Mouse (Mus musculus) liver, embryonic 15.5 days (tissue): Measurements from ENCODE around the gene Ankrd13d. TPM values are rescaled to one million over a fixed set of nuclear protein-coding genes. Genes with fewer than 3 reads are reported as not detected.
"Not testable (repeated sequence)": the region's sequence is repeated elsewhere in the genome, so short reads cannot be mapped to it uniquely, and the experiment has no call there.

Experiments used
- ATAC-seq: fragments of 200-750 bp; cut with Nextera tagmentation; 2 replicates; pipeline ENCODE4 v1.8.0; 2017; ENCODE audit warnings: moderate number of reproducible peaks, mild to moderate bottlenecking, moderate library complexity; ENCODE audit not compliant: insufficient read depth
- H3K27ac ChIP-seq: fragments of 300-500 bp; sonication (generic); replicated peaks from 2 replicates; pipeline ENCODE4 v1.5.1; 2015; ENCODE audit warnings: mild to moderate bottlenecking, inconsistent platforms
- H3K27me3 ChIP-seq: fragments of 300-500 bp; sonication (generic); 2 replicates; pipeline ENCODE4 v1.6.1; 2015; ENCODE audit warnings: mild to moderate bottlenecking, inconsistent platforms
- H3K36me3 ChIP-seq: fragments of 300-500 bp; sonication (generic); replicated peaks from 2 replicates; pipeline ENCODE4 v1.6.1; 2015; ENCODE audit warnings: moderate library complexity, mild to moderate bottlenecking, inconsistent platforms
- H3K4me1 ChIP-seq: fragments of 300-500 bp; sonication (generic); replicated peaks from 2 replicates; pipeline ENCODE4 v1.6.1; 2015; ENCODE audit warnings: inconsistent platforms
- H3K4me2 ChIP-seq: fragments of 300-500 bp; sonication (generic); 2 replicates; pipeline ENCODE4 v1.6.1; 2015; ENCODE audit warnings: moderate library complexity, mild to moderate bottlenecking, inconsistent platforms
- H3K4me3 ChIP-seq: fragments of 300-500 bp; sonication (generic); replicated peaks from 2 replicates; pipeline ENCODE4 v1.5.1; 2015; ENCODE audit warnings: mild to moderate bottlenecking, inconsistent platforms
- H3K9ac ChIP-seq: fragments of 300-500 bp; sonication (generic); 2 replicates; pipeline ENCODE4 v1.6.1; 2015; ENCODE audit warnings: moderate library complexity, mild to moderate bottlenecking, inconsistent platforms
- H3K9me3 ChIP-seq: fragments of 300-500 bp; sonication (generic); replicated peaks from 2 replicates; pipeline ENCODE4 v1.6.1; 2016; ENCODE audit warnings: inconsistent platforms
- WGBS: fragments of 180-500 bp; shearing (Covaris S2); methylation state at CpG from one replicate; pipeline ENCODE4 v1.1.7; 2015; ENCODE audit warnings: mixed read lengths; ENCODE audit not compliant: insufficient replicate concordance; 5-methylcytosine and 5-hydroxymethylcytosine counted together
- polyA plus RNA-seq: library from polyadenylated mRNA; unstranded; fragments of >200 nt; fragmentation: Nextera tagmentation; extraction: Ambion mirVana; gene quantifications from 2 replicates; pipeline ENCODE4 v1.2.1, GENCODE M21; 2015

The Ankrd13d gene
- polyA plus RNA-seq, 1 experiment from 2014 or later, result 1.5 TPM

GRCm38 (mm10) chr19:4261038-4261698, 21.8 kb downstream of the Ankrd13d start:
- H3K27me3 ChIP-seq, result peaks cover under 1% of the 10 kb centered on the region; the same call in 1 of the 2 replicates
- WGBS, result 45% methylated on average over 8 of the region's 8 CpGs
- ATAC-seq, result peak; percentile 26; the same call in 1 of the 2 replicates
- H3K4me2 ChIP-seq, result no peak overlapping the region
- H3K27ac ChIP-seq, result no peak overlapping the region; the same call in 1 of the 2 replicates
- no peaks in the 10 kb centered on the region for H3K9me3 ChIP-seq
- H3K4me1 ChIP-seq, result peaks cover 44% of the 10 kb centered on the region
- H3K9ac ChIP-seq, result no peak overlapping the region
- H3K4me3 ChIP-seq, result no peak overlapping the region
- no peaks in the 10 kb centered on the region for H3K36me3 ChIP-seq

- H3K9me3 ChIP-seq, result no peaks in the 10 kb centered on the region
- peaks cover 35% of the 10 kb centered on the region for H3K4me1 ChIP-seq
- ATAC-seq, result no peak
- H3K36me3 ChIP-seq, result no peaks in the 10 kb centered on the region
- H3K27ac ChIP-seq, result no peak overlapping the region
- H3K4me3 ChIP-seq, result peak overlapping the region; percentile 69
- H3K27me3 ChIP-seq, result peaks cover 4% of the 10 kb centered on the region; the same call in 1 of the 2 replicates
- H3K4me2 ChIP-seq, result peak overlapping the region; percentile 94
- peak overlapping the region; percentile 30; the same call in 1 of the 2 replicates for H3K9ac ChIP-seq
- WGBS, result 37% methylated on average over 12 of the region's 12 CpGs
Observed at GRCm38 (mm10) chr19:4257897-4258252, 25.1 kb downstream of the Ankrd13d start.

GRCm38 (mm10) chr19:4257216-4257896, 25.6 kb downstream of the Ankrd13d start:
- ATAC-seq, result peak; percentile 82
- Histone ChIP-seq H3K9me3 (no peaks in the 10 kb centered on the region), H3K9ac (peak overlapping the region; percentile 56), H3K36me3 (no peaks in the 10 kb centered on the region), H3K4me2 (peak overlapping the region; percentile 94), H3K4me1 (peaks cover 31% of the 10 kb centered on the region), H3K4me3 (peak overlapping the region; percentile 69), H3K27ac (no peak overlapping the region), H3K27me3 (peaks cover 4% of the 10 kb centered on the region; the same call in 1 of the 2 replicates)
- WGBS, result under 1% methylated on average over 41 of the region's 41 CpGs

DNA sequence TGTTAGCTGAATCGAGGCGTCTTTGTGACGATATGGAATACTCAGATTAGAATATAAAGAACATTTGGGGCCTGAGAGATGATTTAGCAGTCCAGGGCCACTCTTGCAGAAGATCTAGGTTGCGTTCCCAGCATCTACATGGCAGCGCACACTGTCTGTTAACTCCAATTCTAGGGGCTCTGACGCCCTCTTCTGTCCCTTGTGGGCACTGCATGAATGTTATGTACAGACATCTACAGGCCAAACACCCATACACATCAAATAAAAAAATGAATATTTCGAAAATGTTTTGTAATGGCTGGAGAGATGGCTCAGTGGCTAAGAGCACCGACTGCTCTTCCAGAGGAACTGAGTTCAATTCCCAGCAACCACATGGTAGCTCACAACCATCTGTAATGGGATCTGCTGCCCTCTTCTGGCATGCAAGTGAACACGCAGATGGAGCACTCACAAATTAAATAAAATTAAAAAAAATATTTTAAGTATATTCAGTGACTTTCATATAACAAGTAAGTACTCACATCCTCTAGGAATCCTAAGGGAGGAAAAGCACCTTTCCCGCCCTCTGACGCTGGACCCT, 27.3 kb downstream of the Ankrd13d start:
- H3K27me3 ChIP-seq, result peaks cover 7% of the 10 kb centered on the region; the same call in 1 of the 2 replicates
- H3K27ac ChIP-seq, result no peak overlapping the region
- H3K4me3 ChIP-seq, result no peak overlapping the region
- no peaks in the 10 kb centered on the region for H3K36me3 ChIP-seq
- no peak for ATAC-seq
- no peaks in the 10 kb centered on the region for H3K9me3 ChIP-seq
- H3K4me1 ChIP-seq, result peaks cover 19% of the 10 kb centered on the region
- no peak overlapping the region for H3K4me2 ChIP-seq
- H3K9ac ChIP-seq, result no peak overlapping the region
- WGBS, result 68% methylated on average over 11 of the region's 11 CpGs

DNA sequence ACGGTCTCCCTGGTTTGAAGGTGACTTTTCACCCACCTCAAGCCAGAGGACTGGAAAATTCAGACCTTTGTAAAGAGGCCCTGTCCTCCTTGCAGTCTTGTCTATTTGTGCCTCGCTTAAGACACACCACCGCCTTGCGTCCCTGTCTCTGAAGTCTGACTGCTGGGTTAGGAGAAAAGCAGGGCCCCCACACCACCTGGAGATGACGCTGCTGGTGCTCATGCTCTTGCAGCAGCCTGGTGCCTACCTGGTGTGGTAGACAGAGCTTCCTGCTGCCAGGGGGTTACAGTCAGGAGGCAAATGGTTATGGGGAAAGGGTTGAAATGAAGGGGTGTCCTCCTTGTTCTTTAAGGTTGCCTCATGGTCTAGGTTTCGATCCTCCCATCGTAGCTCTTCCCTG, 28.7 kb downstream of the Ankrd13d start:
- ATAC-seq, result no peak

DNA sequence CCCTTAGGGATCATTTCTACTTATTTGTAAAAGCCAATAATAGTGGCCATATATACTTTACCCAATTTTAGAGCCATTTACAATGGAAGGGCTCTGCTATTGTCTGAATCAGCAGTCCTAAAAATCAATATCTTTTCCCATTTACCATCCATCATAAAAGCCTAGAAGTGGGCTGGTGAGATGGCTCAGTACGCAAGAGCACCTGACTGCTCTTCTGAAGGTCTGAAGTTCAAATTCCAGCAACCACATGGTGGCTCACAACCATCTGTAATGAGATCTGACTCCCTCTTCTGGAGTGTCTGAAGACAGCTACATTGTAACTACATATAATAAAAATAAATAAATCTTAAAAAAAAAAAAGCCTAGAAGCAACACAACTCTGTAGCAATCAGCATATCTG, 34.3 kb downstream of the Ankrd13d start:
- H3K9ac ChIP-seq, ATAC-seq: not testable (repeated sequence)

More for the DNA sequence above, 28.7 kb downstream of the Ankrd13d start:
- H3K36me3 ChIP-seq, result no peaks in the 10 kb centered on the region
- peaks cover 7% of the 10 kb centered on the region; the same call in 1 of the 2 replicates for H3K27me3 ChIP-seq
- H3K9ac ChIP-seq, result no peak overlapping the region
- 83% methylated on average over 7 of the region's 7 CpGs for WGBS
- no peak overlapping the region for H3K4me2 ChIP-seq
- H3K4me1 ChIP-seq, result peaks cover 15% of the 10 kb centered on the region
- H3K4me3 ChIP-seq, result no peak overlapping the region
- no peak overlapping the region for H3K27ac ChIP-seq
- no peaks in the 10 kb centered on the region for H3K9me3 ChIP-seq

DNA sequence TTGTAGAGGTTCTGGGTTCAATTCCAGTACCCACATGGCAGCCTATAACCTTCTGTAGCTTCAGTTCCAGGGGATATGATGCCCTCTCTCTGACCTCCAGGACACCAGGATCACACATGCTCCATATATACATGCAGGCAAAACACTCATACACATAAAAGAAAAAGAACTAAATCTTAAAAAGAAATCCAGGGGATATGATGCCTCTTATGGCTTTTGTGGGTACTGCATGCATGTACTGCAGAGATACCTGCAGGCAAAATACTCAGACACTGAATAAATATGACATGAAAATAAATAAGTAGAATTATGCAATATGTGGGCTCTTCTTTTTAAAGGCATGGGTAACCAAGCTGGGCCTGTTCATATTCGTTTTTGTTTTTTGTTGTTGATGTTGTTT, 35.9 kb downstream of the Ankrd13d start:
- H3K4me2 ChIP-seq, result no peak overlapping the region
- H3K9me3 ChIP-seq, result no peaks in the 10 kb centered on the region
- H3K36me3 ChIP-seq, result no peaks in the 10 kb centered on the region
- 0 out of 2 replicates have a peak, but pooled peaks cover under 1% of the 10 kb centered on the region for H3K27me3 ChIP-seq
- H3K9ac ChIP-seq, result no peak overlapping the region
- no peak overlapping the region for H3K27ac ChIP-seq
- no peak for ATAC-seq
- WGBS, result 33% methylated on average over 1 of the region's 1 CpGs
- no peaks in the 10 kb centered on the region for H3K4me1 ChIP-seq
- H3K4me3 ChIP-seq, result no peak overlapping the region

More for the DNA sequence above, 34.3 kb downstream of the Ankrd13d start:
- not testable (repeated sequence) for H3K27me3 ChIP-seq, H3K4me1 ChIP-seq, H3K9me3 ChIP-seq, H3K4me3 ChIP-seq, H3K4me2 ChIP-seq, H3K27ac ChIP-seq, H3K36me3 ChIP-seq
- 63% methylated on average over 1 of the region's 1 CpGs for whole genome bisulfite sequencing

DNA sequence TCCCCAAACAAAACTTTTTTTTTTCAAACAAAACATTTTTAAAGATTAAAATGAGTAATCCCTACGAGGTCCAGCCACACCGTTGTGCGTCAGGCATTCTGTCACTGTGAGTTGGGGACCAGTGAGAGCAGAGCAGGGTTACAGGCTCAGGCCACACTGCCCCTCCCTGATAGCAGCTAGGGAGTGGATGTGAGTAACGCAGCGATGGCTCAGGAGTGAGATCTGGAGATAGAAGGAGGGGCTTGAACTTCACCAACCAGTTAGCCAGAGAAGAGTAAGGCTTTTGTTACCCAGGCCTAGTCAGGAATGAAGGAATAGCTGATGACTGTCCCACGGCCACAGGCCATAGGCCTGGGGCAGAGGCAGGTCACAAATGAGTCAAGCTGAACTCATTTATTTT, 38.2 kb downstream of the Ankrd13d start:
- H3K4me2 ChIP-seq, result no peak overlapping the region
- H3K4me3 ChIP-seq, result no peak overlapping the region
- H3K27me3 ChIP-seq, result no peaks in the 10 kb centered on the region
- H3K9me3 ChIP-seq, result no peaks in the 10 kb centered on the region
- no peaks in the 10 kb centered on the region for H3K36me3 ChIP-seq
- H3K27ac ChIP-seq, result no peak overlapping the region
- peaks cover 3% of the 10 kb centered on the region for H3K4me1 ChIP-seq
- no peak overlapping the region for H3K9ac ChIP-seq
- 61% methylated on average over 6 of the region's 6 CpGs for WGBS
- no peak for ATAC-seq

GRCm38 (mm10) chr19:4242416-4242815, 40.5 kb downstream of the Ankrd13d start:
- H3K4me3 ChIP-seq, result no peak overlapping the region
- H3K36me3 ChIP-seq, result no peaks in the 10 kb centered on the region
- WGBS, result 48% methylated on average over 3 of the region's 3 CpGs
- no peak overlapping the region for H3K27ac ChIP-seq
- H3K9ac ChIP-seq, result no peak overlapping the region
- no peaks in the 10 kb centered on the region for H3K9me3 ChIP-seq
- no peak for ATAC-seq
- no peaks in the 10 kb centered on the region for H3K27me3 ChIP-seq
- H3K4me1 ChIP-seq, result peaks cover 4% of the 10 kb centered on the region
- H3K4me2 ChIP-seq, result no peak overlapping the region

GRCm38 (mm10) chr19:4240247-4240668, 42.7 kb downstream of the Ankrd13d start:
- Histone ChIP-seq H3K4me1 (peaks cover 4% of the 10 kb centered on the region), H3K27me3 (no peaks in the 10 kb centered on the region), H3K9me3 (no peaks in the 10 kb centered on the region), H3K27ac (no peak overlapping the region), H3K4me2 (no peak overlapping the region), H3K4me3 (no peak overlapping the region), H3K36me3 (no peaks in the 10 kb centered on the region), H3K9ac (no peak overlapping the region)
- no peak for ATAC-seq
- WGBS, result 45% methylated on average over 8 of the region's 8 CpGs

DNA sequence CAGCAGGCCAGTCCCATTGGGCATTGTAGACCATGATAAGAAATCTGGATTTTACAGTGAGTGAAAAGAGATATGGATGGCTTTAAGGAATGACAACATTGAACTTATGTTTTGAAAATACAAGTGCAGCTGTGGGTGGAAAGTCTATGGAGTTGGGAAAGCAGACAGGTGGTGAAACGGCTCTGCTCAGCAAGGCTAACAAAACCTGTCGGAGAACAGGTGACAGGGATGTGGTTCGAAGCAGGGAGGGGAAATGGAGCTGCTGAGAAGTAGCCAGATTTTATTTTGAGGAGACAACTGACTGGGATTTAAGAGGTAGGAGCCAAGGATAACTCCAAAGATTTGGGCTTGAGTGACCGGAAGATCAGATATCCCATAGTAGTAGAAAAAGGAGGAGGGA, 48.4 kb downstream of the Ankrd13d start:
- no peak for ATAC-seq
- Histone ChIP-seq H3K9me3 (no peaks in the 10 kb centered on the region), H3K4me1 (peaks cover 30% of the 10 kb centered on the region), H3K4me3 (no peak overlapping the region), H3K27ac (no peak overlapping the region), H3K4me2 (no peak overlapping the region), H3K36me3 (no peaks in the 10 kb centered on the region), H3K27me3 (0 out of 2 replicates have a peak, but pooled peaks cover 5% of the 10 kb centered on the region), H3K9ac (no peak overlapping the region)
- WGBS, result 67% methylated on average over 4 of the region's 4 CpGs
